Mouse (Mus musculus) hindbrain, postnatal 0 days (tissue): ENCODE data around the gene Ccdc32. TPM values are rescaled to one million over a fixed set of nuclear protein-coding genes. Genes with fewer than 3 reads are reported as not detected.

Source experiments
- ATAC-seq: fragments of 200-750 bp; cut with Nextera tagmentation; 2 replicates; pipeline ENCODE4 v1.8.0; 2017; ENCODE audit warnings: mild to moderate bottlenecking, moderate TSS enrichment, moderate library complexity
- DNase-seq: peaks from one replicate; pipeline ENCODE4 v3.0.0-alpha.2; 2015; ENCODE audit warnings: low spot score
- H3K27ac ChIP-seq: fragments of 300-500 bp; sonication (generic); 2 replicates; pipeline ENCODE4 v1.5.1; 2014; ENCODE audit warnings: mild to moderate bottlenecking
- H3K27me3 ChIP-seq: fragments of 300-500 bp; sonication (generic); 2 replicates; pipeline ENCODE4 v1.6.1; 2014; ENCODE audit warnings: low read length, mixed read lengths; ENCODE audit not compliant: insufficient read depth
- H3K36me3 ChIP-seq: fragments of 300-500 bp; sonication (generic); 2 replicates; pipeline ENCODE4 v1.6.1; 2014; ENCODE audit warnings: low read length, mixed read lengths; ENCODE audit not compliant: insufficient read depth
- H3K4me1 ChIP-seq: fragments of 300-500 bp; sonication (generic); 2 replicates; pipeline ENCODE4 v1.6.1; 2014; ENCODE audit warnings: antibody characterized with exemption, low read length, mixed read lengths; ENCODE audit not compliant: insufficient read depth
- H3K4me2 ChIP-seq: fragments of 300-500 bp; sonication (generic); 2 replicates; pipeline ENCODE4 v1.6.1; 2014; ENCODE audit warnings: low read depth, mild to moderate bottlenecking, low read length, moderate library complexity, mixed read lengths
- H3K4me3 ChIP-seq: fragments of 300-500 bp; sonication (generic); 2 replicates; pipeline ENCODE4 v1.5.1; 2014; ENCODE audit warnings: low read length
- H3K9ac ChIP-seq: fragments of 300-500 bp; sonication (generic); replicated peaks from 2 replicates; pipeline ENCODE4 v1.6.1; 2014; ENCODE audit warnings: mild to moderate bottlenecking, low read length, moderate library complexity, mixed read lengths
- H3K9me3 ChIP-seq: fragments of 300-500 bp; sonication (generic); 2 replicates; pipeline ENCODE4 v1.6.1; 2016; ENCODE audit warnings: low read length, mixed read lengths
- CTCF ChIP-seq: IDR thresholded peaks from 2 replicates; pipeline ENCODE4 v1.5.1; 2016; ENCODE audit warnings: antibody characterized with exemption, control low read depth, low read depth
- WGBS: fragments of 180-500 bp; shearing (Covaris S2); extraction: QIAGEN DNeasy Blood & Tissue Kit; methylation state at CpG from one replicate; pipeline ENCODE4 v1.1.7; 2014; 5-methylcytosine and 5-hydroxymethylcytosine counted together
- polyA plus RNA-seq: library from polyadenylated mRNA; unstranded; fragments of >200 nt; fragmentation: Nextera tagmentation; extraction: Ambion mirVana; gene quantifications from 2 replicates; pipeline ENCODE4 v1.2.1, GENCODE M21; 2015
- total RNA-seq: library from RNA; depleted of rRNA; stranded (reverse); fragments of >200 nt; gene quantifications from 2 replicates; pipeline ENCODE4 v1.2.3, GENCODE M21; 2014

Gene Ccdc32
- total and polyA plus RNA-seq, 2 experiments from 2014 or later: 26.1 to 47.9 TPM

GRCm38 (mm10) chr2:119045163-119045562 lies 16.0 kb upstream of the Ccdc32 start:
- Histone ChIP-seq H3K4me1 (no peaks in the 10 kb centered on the region), H3K27me3 (no peaks in the 10 kb centered on the region), H3K27ac (no peak overlapping the region), H3K4me3 (no peak overlapping the region), H3K9me3 (no peaks in the 10 kb centered on the region), H3K4me2 (no peak overlapping the region), H3K36me3 (no peaks in the 10 kb centered on the region), H3K9ac (no peak overlapping the region)
- DNase-seq (no peak), ATAC-seq (no peak)
- 72% methylated on average over 2 of the region's 2 CpGs for WGBS
- TF ChIP-seq CTCF: no peak

- ATAC-seq (no peak), DNase-seq (peak; percentile 72)
Measured at GRCm38 (mm10) chr2:119040882-119041281, 11.7 kb upstream of the Ccdc32 start.

GRCm38 (mm10) chr2:119035397-119035745 lies 6.2 kb upstream of the Ccdc32 start:
- Histone ChIP-seq H3K27ac (peak overlapping the region; percentile 89), H3K36me3 (peaks cover 16% of the 10 kb centered on the region; the same call in 1 of the 2 replicates), H3K4me2 (peak overlapping the region; percentile 91), H3K4me1 (no peaks in the 10 kb centered on the region), H3K9me3 (no peaks in the 10 kb centered on the region), H3K9ac (peak overlapping the region; percentile 73), H3K27me3 (no peaks in the 10 kb centered on the region), H3K4me3 (peak overlapping the region; percentile 94)
- no peak for TF ChIP-seq CTCF
- 8% methylated on average over 7 of the region's 7 CpGs for WGBS
- DNase-seq (no peak), ATAC-seq (no peak)

More at GRCm38 (mm10) chr2:119040882-119041281, 11.7 kb upstream of the Ccdc32 start:
- WGBS: 44% methylated on average over 4 of the region's 4 CpGs
- Histone ChIP-seq H3K27me3 (no peaks in the 10 kb centered on the region), H3K36me3 (peaks cover 16% of the 10 kb centered on the region; the same call in 1 of the 2 replicates), H3K27ac (no peak overlapping the region), H3K9me3 (no peaks in the 10 kb centered on the region), H3K4me2 (no peak overlapping the region), H3K4me1 (no peaks in the 10 kb centered on the region), H3K4me3 (no peak overlapping the region), H3K9ac (no peak overlapping the region)
- TF ChIP-seq CTCF: peak; percentile 68

GRCm38 (mm10) chr2:119034656-119035396 lies 5.6 kb upstream of the Ccdc32 start, which contains the start of gene Rpusd2:
TSS of gene Rpusd2 (plus strand) at chr2:119034790.
- Histone ChIP-seq H3K9ac (peak within 1 kb of the TSS; percentile 73), H3K9me3 (no peaks in the 10 kb centered on the region), H3K4me2 (peak within 1 kb of the TSS; percentile 91), H3K4me3 (peak within 1 kb of the TSS; percentile 94), H3K4me1 (no peaks in the 10 kb centered on the region), H3K36me3 (peaks cover 16% of the 10 kb centered on the region; the same call in 1 of the 2 replicates), H3K27ac (peak within 1 kb of the TSS; percentile 89), H3K27me3 (no peaks in the 10 kb centered on the region)
- under 1% methylated on average over 48 of the region's 49 CpGs for WGBS
- DNase-seq (peak; percentile 98), ATAC-seq (peak; percentile 96)
- peak; percentile 33; the same call in 1 of the 2 replicates for TF ChIP-seq CTCF

GRCm38 (mm10) chr2:119032191-119032590 lies 3.0 kb upstream of the Ccdc32 start:
- TF ChIP-seq CTCF: no peak
- Histone ChIP-seq H3K4me2 (no peak overlapping the region), H3K36me3 (peaks cover under 1% of the 10 kb centered on the region; the same call in 1 of the 2 replicates), H3K4me1 (peaks cover 4% of the 10 kb centered on the region), H3K9ac (no peak overlapping the region), H3K4me3 (no peak overlapping the region), H3K9me3 (no peaks in the 10 kb centered on the region), H3K27ac (no peak overlapping the region), H3K27me3 (no peaks in the 10 kb centered on the region)
- ATAC-seq: no peak
- DNase-seq: no peak
- 70% methylated on average over 4 of the region's 4 CpGs for WGBS

GRCm38 (mm10) chr2:119026951-119027350 lies 2.2 kb downstream of the Ccdc32 start:
- H3K27ac ChIP-seq: no peak overlapping the region
- no peak for TF ChIP-seq CTCF
- ATAC-seq (no peak), DNase-seq (no peak)
- H3K4me2 ChIP-seq: no peak overlapping the region
- no peaks in the 10 kb centered on the region for H3K27me3 ChIP-seq
- WGBS: 90% methylated on average over 4 of the region's 4 CpGs
- no peaks in the 10 kb centered on the region for H3K9me3 ChIP-seq
- no peak overlapping the region for H3K4me3 ChIP-seq
- H3K9ac ChIP-seq: no peak overlapping the region
- peaks cover 4% of the 10 kb centered on the region for H3K4me1 ChIP-seq
- peaks cover 7% of the 10 kb centered on the region; the same call in 1 of the 2 replicates for H3K36me3 ChIP-seq

- Histone ChIP-seq H3K9me3 (no peaks in the 10 kb centered on the region), H3K27ac (no peak overlapping the region), H3K27me3 (no peaks in the 10 kb centered on the region), H3K36me3 (peaks cover 23% of the 10 kb centered on the region), H3K4me3 (no peak overlapping the region), H3K4me2 (no peak overlapping the region), H3K4me1 (peaks cover 4% of the 10 kb centered on the region), H3K9ac (no peak overlapping the region)
- ATAC-seq: no peak
- no peak for TF ChIP-seq CTCF
- 74% methylated on average over 4 of the region's 4 CpGs for WGBS
- no peak for DNase-seq
Measured at GRCm38 (mm10) chr2:119025239-119025616, 4.0 kb downstream of the Ccdc32 start.
